Mouse (Mus musculus): ENCODE data around the gene Ddx17.

Gene Ddx17

DNA sequence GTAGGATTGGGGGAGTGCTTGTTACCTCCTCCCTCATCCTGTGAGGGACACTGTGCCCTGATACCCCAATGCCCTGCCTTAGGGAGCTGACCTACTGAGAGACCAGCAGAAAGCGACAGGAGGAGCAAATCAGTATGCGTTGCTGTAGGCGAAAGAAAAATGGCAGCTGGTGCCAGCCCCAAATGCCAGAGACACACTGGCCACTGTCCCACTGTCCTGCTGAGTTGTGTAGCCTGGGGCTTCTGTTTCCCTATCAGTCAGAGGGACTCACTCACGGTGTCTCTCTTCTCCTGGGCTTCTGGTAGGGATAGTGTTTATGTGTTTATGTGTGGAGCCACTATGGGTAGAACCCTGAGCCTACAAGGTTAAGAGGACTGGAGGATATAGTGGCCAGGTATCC is 28.8 kb downstream of the Ddx17 start:
- DNase-seq: no peak

DNA sequence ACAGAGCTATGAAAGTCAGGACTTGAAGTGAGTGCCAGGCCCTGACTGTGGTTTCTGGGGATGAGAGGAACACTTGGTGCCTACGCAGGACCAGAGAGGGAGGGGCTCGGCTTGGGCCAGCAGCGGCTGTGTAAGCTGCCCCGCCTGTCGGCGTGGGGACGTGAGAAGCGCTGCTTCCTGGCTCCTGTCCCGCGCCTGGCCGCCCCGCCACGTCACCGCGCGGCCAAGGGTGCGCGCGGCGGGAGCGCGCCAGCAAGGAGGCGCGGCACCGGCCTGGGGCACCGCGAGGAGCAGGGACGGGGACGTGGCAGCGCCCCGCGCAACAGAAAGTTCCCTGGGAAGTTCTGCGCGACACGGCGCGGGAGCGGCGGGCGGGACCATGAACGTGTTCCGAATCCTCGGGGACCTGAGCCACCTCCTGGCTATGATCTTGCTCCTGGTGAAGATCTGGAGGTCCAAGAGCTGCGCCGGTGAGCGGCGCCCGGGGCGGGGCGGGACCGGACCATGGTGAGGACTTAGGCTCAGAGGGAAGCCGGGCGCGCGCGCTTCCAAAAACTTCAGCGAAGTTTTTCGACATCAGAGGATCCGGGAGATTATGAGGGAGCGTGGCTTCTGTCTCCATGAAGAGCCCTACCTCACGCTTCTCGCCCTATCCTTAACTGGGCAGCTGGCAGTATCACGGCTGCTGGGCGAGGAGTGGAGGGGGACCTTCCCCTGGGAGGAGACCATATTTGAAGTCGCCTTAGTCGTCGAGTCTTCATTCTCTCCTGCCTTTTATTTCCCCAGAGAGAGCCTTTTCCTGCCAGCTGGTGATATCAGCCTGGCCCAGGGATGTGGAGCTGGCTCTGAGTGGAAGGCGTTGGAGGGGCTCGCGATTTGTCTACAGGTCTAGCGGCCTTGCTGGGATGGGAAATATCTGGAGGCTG is 30.1 kb downstream of the Ddx17 start, which contains the start of gene Kdelr3:
Kdelr3 (plus strand) TSS at position 241 of the 926 bp plus-strand sequence.
- peak; percentile 83 for DNase-seq

DNA sequence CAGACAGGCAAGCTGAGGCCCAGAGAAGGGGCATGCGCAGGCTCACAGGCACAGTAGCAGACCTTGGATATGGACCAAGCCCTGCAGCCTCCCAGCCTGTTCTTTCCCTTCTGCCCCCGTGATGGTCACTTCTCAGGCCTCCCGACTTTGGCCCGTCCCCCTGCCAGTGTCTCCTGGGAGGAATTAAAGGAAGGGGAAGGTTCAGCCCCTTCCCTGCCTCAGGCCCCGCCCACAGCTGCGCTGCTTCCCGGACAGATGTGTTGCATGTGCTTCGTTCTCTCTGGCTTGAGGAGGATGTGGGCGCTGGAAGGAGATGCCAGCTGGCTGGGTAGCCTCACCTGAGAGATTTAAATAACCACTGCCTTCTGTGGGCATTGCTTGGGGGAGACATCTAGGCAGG is 32.6 kb downstream of the Ddx17 start:
- DNase-seq: no peak

DNA sequence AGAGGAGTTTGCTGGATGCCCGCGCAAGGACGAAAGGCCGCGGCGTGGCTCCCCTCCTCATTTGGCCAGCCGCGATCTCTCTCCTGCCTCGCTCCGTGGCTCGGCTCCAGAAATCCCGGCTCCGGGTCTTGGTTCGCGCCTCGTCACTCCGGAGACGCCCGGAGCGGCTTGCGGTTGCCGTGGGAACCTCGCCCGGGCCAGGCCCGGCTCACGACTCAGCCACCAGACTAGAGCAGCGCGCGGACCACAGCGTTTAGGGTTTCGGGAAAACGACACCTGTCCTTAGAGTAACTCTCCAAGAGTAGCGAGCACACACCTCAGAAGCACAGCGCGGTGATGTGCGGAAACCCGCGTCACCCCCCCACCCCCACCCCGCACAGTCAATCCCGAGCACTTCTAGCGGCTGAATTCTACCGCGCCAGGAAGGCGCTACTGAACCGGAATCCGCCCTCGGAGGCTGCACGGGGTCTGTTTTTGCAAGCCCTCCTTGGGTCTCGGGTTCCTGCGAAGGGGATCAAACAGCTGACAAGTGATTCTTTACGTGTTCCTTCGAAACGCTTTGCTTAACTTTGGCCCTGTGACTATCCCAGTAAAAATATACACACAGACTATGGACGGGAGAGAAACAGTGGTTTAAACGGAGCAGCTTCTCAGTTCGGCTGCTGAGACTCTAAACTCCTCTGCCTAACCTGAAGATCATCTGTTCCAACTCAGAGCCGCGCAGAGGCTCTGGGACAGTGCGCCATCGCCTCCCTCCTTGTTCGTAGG is 34.8 kb downstream of the Ddx17 start:
- peak; percentile 85 for DNase-seq

DNA sequence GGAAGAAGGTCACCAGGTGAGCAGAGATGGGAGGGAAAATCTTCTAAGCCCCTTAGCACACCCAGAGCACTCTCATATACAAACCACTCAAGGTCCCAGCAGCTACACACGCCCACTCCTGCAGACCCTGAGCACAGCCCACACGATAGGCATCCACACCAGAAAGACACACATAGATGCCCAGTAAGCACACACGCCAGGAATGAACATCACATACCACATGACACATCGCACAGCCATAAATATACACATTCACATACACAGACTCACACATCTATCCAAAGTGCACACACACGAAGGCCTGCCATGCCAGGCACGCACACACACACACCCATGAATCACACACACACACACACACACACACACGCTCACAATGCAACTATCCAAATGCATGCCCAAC is 36.1 kb downstream of the Ddx17 start:
- no peak for DNase-seq

DNA sequence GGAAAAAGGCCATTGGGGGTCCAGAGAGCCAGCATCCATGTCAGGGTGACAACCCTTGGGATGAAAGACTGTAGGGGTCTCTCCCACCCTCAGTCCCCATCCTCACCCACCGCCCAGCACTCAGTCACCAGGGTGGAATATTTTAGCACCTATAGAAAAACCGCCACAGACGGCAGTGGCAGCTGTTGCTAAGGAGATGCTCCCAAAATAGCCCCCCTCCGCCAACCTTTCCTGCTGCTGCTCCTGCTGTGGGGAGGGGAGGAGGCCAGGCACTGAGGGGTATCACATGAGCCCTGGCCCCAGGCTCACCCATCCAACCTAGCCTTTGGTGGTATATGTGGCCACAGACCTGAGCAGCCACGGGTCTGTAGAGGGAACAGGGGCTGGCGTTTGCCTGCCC is 36.5 kb downstream of the Ddx17 start:
- no peak for DNase-seq

DNA sequence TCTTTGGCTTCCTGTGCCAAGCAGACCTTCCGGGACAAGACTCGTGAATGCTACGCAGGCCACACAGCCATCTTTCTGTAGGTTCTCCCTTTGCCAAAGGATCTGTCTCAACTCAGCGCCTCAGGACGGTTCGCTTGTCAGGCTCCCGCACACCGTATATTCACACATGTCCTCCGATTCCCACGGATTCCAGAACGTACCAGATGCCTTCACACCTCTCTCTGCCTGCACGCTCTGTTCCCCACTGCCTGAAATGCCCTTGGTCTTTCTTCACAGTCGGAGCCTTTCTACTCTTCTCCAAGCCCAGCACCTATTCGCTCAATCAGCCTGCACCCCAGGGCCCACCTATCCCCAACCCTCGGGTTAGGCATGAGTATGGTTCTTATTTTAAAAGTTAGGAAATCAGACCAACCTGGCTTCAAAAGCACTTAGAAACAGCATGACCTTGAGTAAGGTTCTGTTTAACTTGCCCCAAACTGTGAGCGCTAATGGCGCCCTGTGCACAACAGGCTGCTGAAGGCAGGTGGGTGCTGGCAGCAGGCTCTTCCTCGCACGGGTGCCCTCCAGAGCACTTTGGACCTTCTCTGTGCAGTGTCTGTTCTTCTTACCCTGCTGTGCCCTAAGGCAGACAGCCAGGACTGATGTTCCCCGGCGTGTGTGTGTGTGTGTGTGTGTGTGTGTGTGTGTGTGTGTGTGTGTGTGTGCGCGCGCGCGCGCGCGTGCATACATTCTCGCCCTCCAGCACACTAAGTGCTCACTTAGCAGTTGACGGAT is 39.3 kb downstream of the Ddx17 start:
- DNase-seq: no peak

DNA sequence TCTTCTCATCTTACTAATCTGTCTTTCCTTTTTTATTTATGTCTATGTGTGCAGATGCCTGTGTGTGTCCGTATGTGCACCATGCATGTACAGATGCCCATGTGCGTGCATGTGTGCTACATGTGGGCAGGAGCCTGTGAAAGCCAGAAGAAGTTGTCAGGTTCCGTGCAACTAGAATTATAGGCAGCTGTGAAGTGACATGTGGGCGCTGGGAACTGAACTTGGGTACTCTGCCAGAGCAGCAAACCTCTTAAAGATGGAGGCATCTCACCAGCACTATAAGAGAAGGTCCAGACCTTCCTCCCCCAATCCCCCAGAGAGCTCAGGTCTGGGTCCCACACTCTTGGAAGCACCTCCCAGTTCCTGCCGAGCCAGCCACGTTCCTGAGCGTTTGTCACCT is 40.1 kb downstream of the Ddx17 start:
- DNase-seq: no peak

DNA sequence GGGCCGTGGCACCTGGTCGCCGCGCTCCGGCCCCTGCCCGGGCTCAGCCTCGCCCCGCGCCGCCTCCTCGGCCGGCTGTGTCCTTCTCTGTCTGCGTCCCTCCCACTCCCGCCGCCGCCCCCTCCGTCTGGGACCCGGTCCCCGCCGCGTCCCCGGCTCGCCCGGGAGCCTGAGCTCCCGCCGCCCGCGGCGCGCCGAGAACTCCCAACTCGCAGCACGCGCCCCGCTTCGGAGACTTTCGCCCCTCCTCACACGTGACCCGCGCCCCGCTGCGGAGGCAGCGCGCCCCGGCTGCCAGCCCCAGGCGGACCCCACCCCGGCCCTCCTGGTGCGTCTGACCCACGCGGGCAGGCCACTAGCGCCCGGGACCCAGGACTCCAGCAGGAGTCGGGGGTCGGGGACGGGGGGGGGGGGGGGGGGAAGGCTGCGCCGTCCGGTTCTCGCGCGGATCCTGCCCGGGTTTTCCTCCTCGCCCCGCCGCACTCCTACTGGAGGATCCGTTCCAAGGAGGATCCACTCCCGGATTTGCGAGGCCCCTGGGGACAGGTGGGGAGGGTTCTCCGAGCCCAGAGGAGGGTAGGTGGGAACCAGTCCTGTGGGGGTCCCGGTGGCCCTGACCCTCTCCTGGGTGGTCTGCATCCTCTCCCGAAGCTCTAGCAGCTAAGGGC is 40.8 kb downstream of the Ddx17 start:
- peak; percentile 70 for DNase-seq

DNA sequence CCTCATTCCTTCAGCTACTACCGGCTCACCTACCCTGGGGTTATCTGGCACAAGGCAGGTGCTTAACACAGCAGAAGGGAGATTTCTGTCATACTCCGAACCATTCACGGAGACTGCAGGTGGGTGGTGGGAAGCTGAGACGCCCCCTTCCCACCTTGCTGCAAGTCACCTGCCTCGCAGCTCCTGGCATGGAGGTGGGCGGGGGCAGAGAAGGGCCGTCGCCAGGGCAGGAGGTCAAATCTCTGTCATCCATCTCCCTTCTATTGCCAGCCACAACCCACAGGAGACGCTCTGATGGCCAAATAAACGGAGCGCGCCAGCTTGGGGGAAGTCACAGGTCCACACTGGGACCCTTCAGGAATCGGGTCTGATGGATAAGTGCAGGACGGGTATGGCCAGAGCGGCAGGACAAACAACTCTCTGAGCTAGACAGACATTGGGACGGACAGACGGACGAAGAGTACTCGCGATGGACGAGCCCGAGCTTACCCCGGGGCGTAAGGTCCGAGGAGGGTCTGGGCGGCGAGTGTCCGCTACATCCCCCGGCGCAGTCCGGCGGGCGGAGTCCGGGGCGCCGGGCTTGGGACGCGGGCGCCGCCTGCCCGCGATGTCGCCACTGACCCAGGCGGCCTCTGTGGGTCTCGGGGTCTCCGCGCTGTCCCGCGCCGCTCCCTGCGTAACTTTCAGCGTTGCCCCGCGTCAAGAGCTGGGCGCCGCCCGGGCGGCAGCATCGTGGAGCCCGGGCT is 41.7 kb downstream of the Ddx17 start, which contains the start of gene Kcnj4:
Kcnj4 (minus strand) TSS at position 535 of the 746 bp plus-strand sequence.
- DNase-seq: no peak

DNA sequence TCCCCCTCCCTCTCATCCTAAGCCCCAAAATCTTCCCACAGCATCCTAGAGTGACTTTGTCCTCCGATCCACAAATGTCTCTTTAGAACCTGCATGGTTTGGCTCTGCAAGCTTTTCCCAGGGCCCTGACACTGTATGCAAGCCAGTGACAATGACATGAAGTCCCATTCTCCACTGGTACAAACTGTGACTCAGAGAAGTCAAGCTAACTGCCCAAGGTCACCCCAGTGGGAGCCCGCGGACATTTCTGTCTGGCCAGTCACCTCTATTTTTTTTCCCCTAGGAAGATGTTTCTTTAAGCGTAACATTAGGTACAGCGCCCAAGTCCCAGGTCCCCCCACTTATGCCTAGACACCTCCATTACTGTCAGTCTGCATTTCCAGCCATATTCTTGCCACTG is 43.1 kb downstream of the Ddx17 start:
- no peak for DNase-seq

DNA sequence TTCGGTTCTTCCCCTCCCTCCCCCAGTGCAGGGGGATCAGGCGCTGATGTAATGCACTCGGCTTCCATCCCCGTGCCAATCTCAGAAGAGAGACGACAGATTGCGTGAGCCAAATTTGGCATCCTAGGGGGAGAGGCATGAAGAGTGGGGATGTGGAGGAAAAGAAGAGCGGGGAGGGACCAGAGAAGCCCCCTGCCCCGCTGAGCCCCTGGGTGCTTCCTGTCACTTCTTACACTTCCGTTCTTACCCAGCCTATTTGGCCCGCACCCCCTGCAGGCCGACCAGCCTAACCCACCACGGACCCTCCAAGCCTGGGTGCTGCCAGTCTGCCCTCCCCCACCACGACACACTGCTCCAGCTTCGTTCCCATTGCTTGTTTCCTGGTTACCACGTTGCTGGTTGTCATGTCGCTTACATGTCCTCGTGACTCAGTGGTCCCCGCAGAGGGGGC is 43.6 kb downstream of the Ddx17 start:
- no peak for DNase-seq

DNA sequence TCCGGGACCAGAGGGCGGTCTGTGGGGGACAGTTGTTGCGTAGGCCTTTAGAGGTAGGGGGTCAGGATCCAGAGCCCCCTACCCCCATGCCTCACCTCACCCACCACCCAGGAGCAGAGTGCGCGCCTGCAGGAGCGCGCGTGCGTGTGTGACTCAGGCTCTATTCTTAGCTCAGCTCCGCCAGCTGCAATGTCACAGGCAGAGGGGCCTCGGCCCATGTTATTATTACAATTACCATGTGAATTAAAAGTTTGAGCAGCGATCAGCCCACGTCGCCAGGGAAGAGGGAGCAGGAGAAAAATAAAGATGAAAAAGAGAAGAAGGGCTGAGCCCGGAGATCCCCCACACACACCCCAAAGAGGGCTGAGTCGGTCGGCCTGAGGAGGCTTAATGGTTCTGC is 46.4 kb downstream of the Ddx17 start:
- no peak for DNase-seq

DNA sequence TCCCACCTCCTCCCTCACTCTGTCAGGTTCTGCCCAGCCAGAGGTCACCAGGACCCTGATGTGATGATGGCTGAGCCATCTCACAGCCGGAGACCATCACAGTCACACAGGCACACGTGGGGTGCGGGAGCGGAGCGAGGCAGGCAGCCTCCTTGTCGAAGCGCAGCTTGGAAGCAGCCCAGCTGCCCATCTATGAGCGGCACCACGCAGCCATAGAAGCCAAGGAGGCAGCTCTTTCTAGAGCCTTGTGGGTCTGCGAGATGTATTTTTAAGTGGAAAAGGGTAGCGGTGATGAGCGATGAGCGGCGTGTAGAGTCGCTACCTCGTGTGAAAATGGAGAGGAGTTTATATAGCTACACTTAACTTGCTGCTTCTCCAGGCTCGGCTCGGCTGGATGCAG is 53.0 kb downstream of the Ddx17 start:
- no peak for DNase-seq

DNA sequence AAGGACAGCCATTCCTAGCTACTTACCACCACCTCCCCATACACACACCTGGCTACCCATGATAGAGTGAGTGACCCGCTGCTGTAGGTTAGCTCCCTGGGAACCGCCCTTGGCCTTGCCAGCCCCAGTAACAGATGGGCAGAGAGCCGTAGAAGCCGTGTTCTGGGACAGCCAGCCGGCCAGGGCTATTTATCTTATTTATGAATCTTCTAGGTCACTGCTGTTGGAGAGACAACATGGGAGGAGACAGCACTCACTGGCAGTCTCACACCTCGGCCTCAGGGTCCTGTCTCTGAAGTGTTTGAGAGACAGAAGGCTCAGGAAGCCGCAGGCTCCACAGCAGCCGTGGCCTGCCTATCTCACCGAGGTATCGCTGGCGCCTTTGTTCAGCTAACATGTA is 57.1 kb downstream of the Ddx17 start:
- no peak for DNase-seq

DNA sequence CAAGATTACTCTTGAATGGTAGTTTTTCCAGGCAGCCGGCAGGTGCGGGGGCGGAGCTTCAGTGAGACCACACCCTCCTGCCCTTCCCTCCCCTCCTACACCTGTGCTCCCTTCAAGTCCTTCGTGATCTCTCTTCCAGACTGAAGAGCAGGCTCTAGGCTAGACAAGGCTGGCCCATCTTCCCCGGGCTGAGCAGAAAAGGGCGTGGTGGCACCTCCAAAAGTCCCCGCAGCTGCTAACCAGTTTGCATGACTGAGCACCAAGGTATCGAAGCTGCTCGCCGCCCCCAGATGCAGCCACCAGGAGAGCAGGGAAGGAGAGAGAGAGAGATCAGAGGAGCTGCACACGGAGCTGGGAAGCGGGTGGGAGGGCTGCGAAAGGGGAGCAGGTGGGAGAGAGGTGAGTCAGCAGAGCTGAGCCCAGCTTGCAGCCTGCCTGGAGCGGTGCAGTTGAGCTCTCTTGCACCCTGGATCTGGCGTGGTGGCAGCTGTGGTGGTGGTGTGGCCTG is 65.3 kb downstream of the Ddx17 start:
- peak; percentile 19 for DNase-seq

All from lung, postnatal 14 days (tissue).